Mouse (Mus musculus): ENCODE results near the gene Dpm3. TPM values are rescaled to one million over a fixed set of nuclear protein-coding genes. Genes with fewer than 3 reads are reported as not detected.

The Dpm3 gene
- total RNA-seq, 4 experiments from 2014 or later = 123 to 156 (median 136) TPM

GRCm38 (mm10) chr3:89270051-89270755, 11.0 kb downstream of the Dpm3 start, which contains the start of gene Slc50a1:
Gene Slc50a1 (minus strand): TSS chr3:89270570.
- DNase-seq = peak; percentile 76

DNA sequence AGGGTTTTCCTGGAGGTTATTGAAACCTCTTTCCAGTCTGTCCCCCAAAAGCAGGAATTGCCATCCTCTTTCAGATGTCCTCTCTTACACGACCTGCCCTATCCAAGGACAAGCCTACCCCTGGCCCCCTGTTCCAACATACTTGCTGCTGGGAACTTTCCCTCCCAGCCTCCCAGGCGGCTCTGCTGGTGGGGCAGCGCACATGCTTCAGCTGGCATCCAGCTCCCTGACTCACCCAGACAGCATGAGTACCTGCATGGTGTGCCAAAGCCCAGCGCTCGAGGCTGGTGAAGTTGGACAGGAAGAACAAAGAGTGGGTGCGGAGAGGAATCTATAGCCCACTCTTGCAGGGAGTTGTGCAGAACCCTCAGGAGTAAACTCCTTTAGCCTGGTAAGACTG, 11.7 kb downstream of the Dpm3 start:
- DNase-seq = no peak

- no peak for DNase-seq
Observed at GRCm38 (mm10) chr3:89271760-89272159, 12.6 kb downstream of the Dpm3 start.

DNA sequence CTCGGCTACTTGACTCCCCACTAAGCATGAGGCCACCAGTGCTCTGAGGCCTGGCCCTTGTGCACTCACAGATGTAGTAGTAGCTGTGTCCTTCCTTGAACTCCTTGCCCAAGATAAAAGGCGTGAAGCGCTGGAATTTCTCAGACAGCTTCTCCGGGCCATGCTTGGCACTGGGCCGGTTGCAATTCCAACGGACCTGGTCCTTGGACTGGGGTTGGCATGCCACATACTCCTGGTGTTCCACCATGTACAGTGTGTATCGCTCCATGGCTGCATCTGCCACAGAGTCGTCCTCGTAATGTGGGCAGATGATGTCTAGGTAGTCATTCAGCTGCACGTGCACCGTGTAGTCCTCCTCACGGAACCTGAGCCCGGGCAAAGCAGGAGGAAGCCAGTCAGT, 16.9 kb downstream of the Dpm3 start:
- no peak for DNase-seq

DNA sequence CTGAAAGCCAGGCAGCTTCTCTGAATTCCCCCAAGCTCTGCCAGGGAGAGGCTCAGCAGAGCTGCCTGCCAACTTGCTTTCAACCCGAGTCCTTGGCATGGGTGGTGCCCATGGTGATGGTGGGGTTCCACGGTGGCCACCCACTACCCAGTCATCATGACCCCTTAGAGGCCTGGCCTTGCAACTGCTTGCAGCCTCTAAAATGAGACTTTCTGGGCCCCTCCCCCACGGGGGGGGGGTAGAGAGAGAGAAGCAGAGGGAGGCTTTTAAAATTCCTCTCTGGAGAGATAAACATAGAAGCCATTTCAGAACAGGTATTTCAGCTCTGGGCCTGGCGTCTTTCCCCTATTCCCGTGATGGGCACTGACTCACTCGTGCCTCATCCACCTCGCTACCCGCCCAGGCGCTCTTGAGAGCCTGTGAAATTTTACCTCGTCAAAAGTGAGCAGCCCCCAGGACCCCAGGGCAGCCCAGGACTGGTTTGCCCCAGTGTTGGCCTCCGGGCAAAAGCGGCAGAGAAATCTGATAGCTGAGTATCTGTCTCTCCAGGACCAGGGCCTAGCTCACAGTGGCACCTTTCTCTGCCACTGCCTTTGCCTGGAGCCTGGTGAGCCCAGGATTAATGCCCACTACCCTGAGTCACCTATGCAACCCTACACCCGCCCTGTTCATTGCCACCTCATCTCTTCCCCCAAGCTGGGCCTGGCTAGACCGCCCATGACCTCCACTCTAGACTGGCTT, 18.3 kb downstream of the Dpm3 start:
- no peak for DNase-seq

- DNase-seq = peak; percentile 52
Observed at GRCm38 (mm10) chr3:89278107-89278506, 18.9 kb downstream of the Dpm3 start.

- no peak for DNase-seq
Observed at GRCm38 (mm10) chr3:89278643-89279042, 19.5 kb downstream of the Dpm3 start.

DNA sequence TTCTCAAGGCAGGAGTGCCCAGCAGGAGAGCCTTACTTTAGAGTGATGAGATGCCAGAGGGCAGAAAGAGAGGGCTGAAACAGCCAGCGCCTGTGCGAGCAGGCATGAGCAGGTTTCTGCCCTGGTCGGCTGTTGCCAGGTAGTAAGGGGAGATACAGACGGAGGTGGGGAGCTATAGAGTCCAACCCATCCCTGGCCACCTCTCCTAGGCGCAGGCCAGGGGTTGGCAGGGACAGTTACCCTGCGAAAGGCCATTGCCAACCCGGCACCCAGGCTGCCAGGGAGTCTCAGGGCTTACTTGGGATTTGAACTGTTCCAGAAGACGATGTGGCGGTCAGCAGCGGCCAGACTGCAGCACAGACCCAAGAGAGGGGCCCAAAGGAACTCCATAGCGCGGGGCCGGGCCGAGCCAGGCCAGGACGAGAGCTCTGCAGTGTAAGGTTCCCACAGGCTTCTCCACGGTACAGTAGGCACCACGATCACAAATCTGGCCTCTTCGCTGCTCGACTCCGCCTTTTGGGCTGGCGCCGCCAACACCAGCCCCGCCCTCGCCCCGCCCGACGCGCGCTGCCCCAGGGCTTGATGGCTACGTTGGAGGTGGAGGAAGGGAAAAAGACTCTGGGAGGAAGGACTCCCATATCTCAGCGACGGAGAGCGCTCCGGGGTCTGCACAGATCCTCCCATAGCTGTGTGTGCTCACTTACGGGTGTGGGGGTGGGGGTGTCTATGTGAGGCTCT, 20.2 kb downstream of the Dpm3 start:
- peak; percentile 82 for DNase-seq

DNA sequence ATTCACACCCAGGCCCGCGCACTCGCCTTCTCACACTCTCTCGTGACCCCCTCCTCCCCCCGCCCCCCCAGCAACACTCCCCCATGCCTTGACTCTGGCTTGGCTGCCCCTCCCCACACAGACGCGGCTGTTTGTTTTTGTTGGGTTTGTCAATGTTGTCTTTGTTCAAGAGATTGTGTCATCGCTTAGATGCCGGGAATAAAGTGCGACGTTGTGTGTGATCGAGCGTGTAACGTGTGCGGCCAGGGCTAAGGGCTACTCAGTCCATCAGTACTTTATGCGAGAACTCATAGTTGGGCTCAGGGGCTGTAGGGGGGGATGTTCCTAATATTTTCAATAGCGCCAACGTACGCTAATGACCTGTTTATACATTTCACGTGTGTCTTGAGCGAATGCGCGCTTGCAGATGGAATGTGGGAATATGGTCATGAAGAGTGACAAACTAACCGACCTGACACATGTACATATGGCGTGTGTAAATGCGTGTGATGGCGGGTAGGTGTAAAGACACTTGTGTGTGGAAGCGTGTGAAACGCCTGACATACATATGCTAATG, 21.0 kb downstream of the Dpm3 start:
- no peak for DNase-seq

GRCm38 (mm10) chr3:89280606-89281511, 21.7 kb downstream of the Dpm3 start, which contains the start of gene Efna1:
Gene Efna1 (minus strand): TSS chr3:89281142.
- peak; percentile 50 for DNase-seq

- DNase-seq = peak; percentile 73
Observed at GRCm38 (mm10) chr3:89281579-89282290, 22.6 kb downstream of the Dpm3 start.

- no peak for DNase-seq
Observed at GRCm38 (mm10) chr3:89282291-89282643, 23.1 kb downstream of the Dpm3 start.

- DNase-seq = no peak
Observed at GRCm38 (mm10) chr3:89284261-89284660, 25.1 kb downstream of the Dpm3 start.

DNA sequence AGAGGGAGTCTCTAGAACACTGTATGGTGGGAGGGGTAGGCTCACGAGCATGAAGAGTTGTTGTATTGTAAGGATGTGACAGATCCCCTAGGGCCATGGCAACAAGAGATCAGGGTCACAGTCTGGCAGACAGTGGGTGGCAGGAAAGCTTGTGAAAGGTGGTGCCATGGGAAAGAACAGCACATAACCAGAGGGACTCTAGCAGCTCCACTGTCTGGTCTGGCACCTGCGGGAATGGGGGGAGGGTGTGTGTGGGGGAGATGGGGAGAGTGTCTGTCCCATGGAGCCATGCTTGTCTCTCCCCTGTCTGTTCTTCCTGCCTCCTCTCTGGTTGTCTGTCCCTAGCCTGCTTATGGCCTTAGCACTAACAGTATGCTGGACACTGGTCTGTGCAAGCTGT, 26.4 kb downstream of the Dpm3 start:
- DNase-seq = no peak

DNA sequence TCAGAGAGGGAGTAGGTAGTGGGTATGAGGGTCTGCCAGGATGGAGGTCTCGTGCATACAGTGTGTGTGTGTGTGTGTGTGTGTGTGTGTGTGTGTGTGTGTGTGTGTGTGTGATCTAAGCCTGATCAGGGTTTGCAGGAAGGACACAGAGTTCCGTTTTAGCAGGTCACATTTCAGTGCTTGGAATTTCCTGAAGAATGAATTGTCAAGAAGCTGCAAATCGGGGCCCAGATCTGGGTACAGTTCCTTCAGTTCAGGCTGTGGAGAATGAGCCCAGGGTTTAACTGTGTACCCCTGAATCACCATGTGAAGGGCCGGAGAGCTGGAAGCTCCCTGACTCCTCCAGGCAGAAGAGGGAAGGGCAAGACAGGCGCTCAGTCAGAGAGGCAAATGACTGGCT, 28.1 kb downstream of the Dpm3 start:
- no peak for DNase-seq

GRCm38 (mm10) chr3:89288503-89288928, 29.4 kb downstream of the Dpm3 start:
- no peak for DNase-seq

DNA sequence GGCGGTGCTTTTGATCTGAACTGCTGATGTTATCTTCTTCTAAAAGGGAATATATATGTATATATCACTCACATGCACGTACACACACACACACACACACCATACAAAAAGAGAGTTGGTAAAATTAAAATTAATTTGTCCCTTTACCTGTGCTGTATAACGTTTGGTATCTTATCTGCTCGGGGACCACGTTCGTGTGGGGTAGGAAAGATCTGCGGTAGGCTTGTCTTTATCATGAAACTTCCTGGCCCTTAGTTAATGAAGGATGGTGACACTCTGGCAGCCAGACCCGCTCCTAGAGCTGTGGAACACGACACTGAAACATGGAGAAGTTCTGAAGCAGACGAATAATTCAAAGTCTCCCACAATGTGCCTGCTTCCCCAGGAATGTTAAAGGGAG, 32.7 kb downstream of the Dpm3 start:
- no peak for DNase-seq

GRCm38 (mm10) chr3:89292303-89292702, 33.1 kb downstream of the Dpm3 start:
- DNase-seq = no peak

DNA sequence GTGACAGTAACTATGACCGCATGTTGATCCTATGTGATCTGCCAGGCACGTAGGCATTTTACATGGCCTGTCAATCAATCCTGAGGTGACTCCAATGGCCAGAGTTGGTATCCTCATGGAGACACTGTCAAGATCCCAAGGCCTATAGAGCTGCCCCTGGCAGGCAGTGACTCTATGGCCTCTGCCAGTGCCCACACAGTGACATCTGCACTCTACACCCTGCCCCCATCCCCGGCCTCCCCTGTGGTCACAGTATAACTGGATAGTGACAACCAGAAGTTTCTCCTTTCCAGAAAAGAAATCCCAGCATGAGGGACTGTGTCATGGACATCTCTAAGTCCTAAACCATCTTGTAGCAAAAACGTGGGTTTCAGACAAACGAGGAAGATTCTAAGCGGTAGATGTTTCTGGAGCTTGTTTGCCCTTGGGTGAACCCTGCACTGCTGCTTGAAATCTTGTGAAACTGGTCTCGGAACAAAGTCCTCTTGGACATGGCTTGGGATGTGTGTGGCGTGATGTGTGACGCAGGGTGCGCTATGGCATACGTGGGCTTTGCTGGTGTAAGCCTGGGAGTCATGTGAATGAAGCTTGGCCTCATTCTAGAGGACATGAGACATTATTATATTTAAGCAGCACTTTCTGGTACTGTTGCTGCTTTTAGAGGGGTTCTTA, 34.2 kb downstream of the Dpm3 start:
- no peak for DNase-seq

GRCm38 (mm10) chr3:89294195-89294594, 35.0 kb downstream of the Dpm3 start:
- DNase-seq = no peak
